Mouse (Mus musculus) megakaryocyte, embryonic 14.5 days (primary cell): ENCODE data around the gene Cmas.

Experiments
- FLI1 ChIP-seq: IDR thresholded peaks from 2 replicates; pipeline ENCODE4 v1.6.1; 2012; ENCODE audit warnings: low read length, inconsistent platforms, mixed read lengths
- GATA1 ChIP-seq: IDR thresholded peaks from 3 replicates; pipeline ENCODE4 v1.6.1; 2012; ENCODE audit warnings: mixed read lengths, low read length, inconsistent platforms, borderline replicate concordance

DNA sequence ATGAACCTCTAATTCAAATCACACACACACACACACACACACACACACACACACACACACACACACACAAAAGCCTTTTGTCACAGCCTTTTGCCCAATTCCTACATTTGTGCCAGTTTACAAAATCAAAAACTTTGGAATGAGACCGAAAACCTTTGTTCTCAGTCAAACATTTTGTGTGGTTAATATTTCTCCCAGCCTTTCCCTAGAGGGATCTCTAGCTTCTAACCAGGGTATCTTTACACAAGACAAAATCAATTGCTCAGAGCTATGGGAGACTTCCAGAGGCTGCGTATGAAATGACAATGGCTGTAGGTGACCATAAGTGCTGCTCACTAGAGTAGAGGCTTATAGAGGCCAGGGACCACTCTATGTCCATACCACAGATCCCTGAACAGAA, 18.3 kb upstream of the Cmas start:
- TF ChIP-seq GATA1 (no peak), FLI1 (no peak)
